ENCODE assay signal across 8 mouse cellular contexts in genomic region chr8:91539586-91539985, GRCm38 (mm10).
"Had no signal": no experiment of that assay in that cellular context is flagged by ENCODE, and none has a peak within 500 bp of the region (broad histone marks: within the 10 kb centered on the region; RNA-seq: fewer than 3 reads in every experiment).

No protein-coding gene starts in this region.

- H3K36me3 ChIP-seq: kidney, embryonic 15.5 days; liver, embryonic 12.5 days; midbrain, embryonic 12.5 days; neural tube, embryonic 13.5 days had no signal

- DNase-seq: left cerebral cortex, postnatal 4 days; retina, postnatal 1 day; thymus, postnatal 4 days had no signal

- H3K4me3 ChIP-seq: kidney, embryonic 15.5 days; liver, embryonic 12.5 days; midbrain, embryonic 12.5 days; neural tube, embryonic 13.5 days had no signal

- H3K9ac ChIP-seq: kidney, embryonic 15.5 days; liver, embryonic 12.5 days; midbrain, embryonic 12.5 days; neural tube, embryonic 13.5 days had no signal

- H3K27ac ChIP-seq: kidney, embryonic 15.5 days; liver, embryonic 12.5 days; midbrain, embryonic 12.5 days; neural tube, embryonic 13.5 days had no signal

- H3K4me2 ChIP-seq: kidney, embryonic 15.5 days; liver, embryonic 12.5 days; midbrain, embryonic 12.5 days; neural tube, embryonic 13.5 days had no signal

- H3K9me3 ChIP-seq: kidney, embryonic 15.5 days; liver, embryonic 12.5 days; midbrain, embryonic 12.5 days; neural tube, embryonic 13.5 days had no signal

- ATAC-seq: liver, embryonic 12.5 days; midbrain, embryonic 16.5 days had no signal

- H3K27me3 ChIP-seq: kidney, embryonic 15.5 days; liver, embryonic 12.5 days had no signal
